Mouse (Mus musculus) left cerebral cortex, postnatal 36 days (tissue): ENCODE measurements around the gene Tarsl2. TPM values are rescaled to one million over a fixed set of nuclear protein-coding genes. Genes with fewer than 3 reads are reported as not detected.

Experiments used
- DNase-seq, 2 experiments: peaks; one replicate each; pipeline ENCODE4 v3.0.0; 2021 to 2022; ENCODE audit warnings: low spot score in 2 of 2, mixed read lengths in 1 of 2
- intact Hi-C: fragments of 180-260 bp; cut with DNase I; formaldehyde crosslinking; loops from one replicate; pipeline ENCODE4 v1.15.1; 2025
- total RNA-seq, 2 experiments: library from RNA; stranded (reverse); gene quantifications; 2 replicates each; pipeline ENCODE4 v1.2.3; 2021

The Tarsl2 gene
- total RNA-seq, result 10 to 100 TPM; 40.0 to 43.8 TPM

GRCm38 (mm10) chr7:65644643-65645351 is at the start of gene Tarsl2:
Gene Tarsl2, plus strand, starts transcription at chr7:65644898.
- DNase-seq, result peak; percentile 93 to 96
- intact Hi-C loops, result no loop called here

- no peak for DNase-seq
- intact Hi-C loops, result loop anchor here (5.0 kb wide), 1 partner anchor 79 kb away; the partner anchor contains the start of gene Tjp1
These were observed 38.6 kb upstream of the Tarsl2 start for GRCm38 (mm10) chr7:65606124-65606523.

GRCm38 (mm10) chr7:65607003-65607402 is 37.7 kb upstream of the Tarsl2 start:
- no peak for DNase-seq
- intact Hi-C loops, result loop anchor here (5.0 kb wide), 1 partner anchor 80 kb away; the partner anchor contains the start of gene Tjp1

GRCm38 (mm10) chr7:65610171-65610570 is 34.5 kb upstream of the Tarsl2 start:
- peak; percentile 77 to 80 for DNase-seq
- intact Hi-C loops, result no loop called here

- DNase-seq, result no peak
- intact Hi-C loops, result no loop called here
These were observed 34.0 kb upstream of the Tarsl2 start for GRCm38 (mm10) chr7:65610673-65611072.

- no peak for DNase-seq
- intact Hi-C loops, result no loop called here
These were observed 33.4 kb upstream of the Tarsl2 start for GRCm38 (mm10) chr7:65611298-65611697.

GRCm38 (mm10) chr7:65613723-65614122 is 31.0 kb upstream of the Tarsl2 start:
- intact Hi-C loops, result no loop called here
- no peak for DNase-seq

- intact Hi-C loops, result loop anchor here (5.0 kb wide), 1 partner anchor 301 kb away; no protein-coding TSS in a partner anchor
- DNase-seq, result no peak
These were observed 25.9 kb upstream of the Tarsl2 start for GRCm38 (mm10) chr7:65618751-65619150.

GRCm38 (mm10) chr7:65620746-65621145 is 24.0 kb upstream of the Tarsl2 start:
- intact Hi-C loops, result no loop called here

GRCm38 (mm10) chr7:65623330-65623729 is 21.4 kb upstream of the Tarsl2 start:
- no peak for DNase-seq
- intact Hi-C loops, result no loop called here

More at GRCm38 (mm10) chr7:65620746-65621145, 24.0 kb upstream of the Tarsl2 start:
- no peak for DNase-seq

GRCm38 (mm10) chr7:65625528-65625927 is 19.2 kb upstream of the Tarsl2 start:
- no peak for DNase-seq

GRCm38 (mm10) chr7:65629846-65630245 is 14.9 kb upstream of the Tarsl2 start:
- DNase-seq, result no peak
- intact Hi-C loops, result no loop called here

More at GRCm38 (mm10) chr7:65625528-65625927, 19.2 kb upstream of the Tarsl2 start:
- intact Hi-C loops, result no loop called here

- DNase-seq, result no peak
- intact Hi-C loops, result no loop called here
These were observed 14.0 kb upstream of the Tarsl2 start for GRCm38 (mm10) chr7:65630661-65631060.

- DNase-seq, result no peak
- intact Hi-C loops, result no loop called here
These were observed 8.9 kb upstream of the Tarsl2 start for GRCm38 (mm10) chr7:65635831-65636230.

- intact Hi-C loops, result no loop called here
- no peak for DNase-seq
These were observed 8.3 kb upstream of the Tarsl2 start for GRCm38 (mm10) chr7:65636356-65636880.

- peak in 1 of 2 experiments; percentile 25 for DNase-seq
- intact Hi-C loops, result no loop called here
These were observed 6.4 kb upstream of the Tarsl2 start for GRCm38 (mm10) chr7:65638170-65638770.

- DNase-seq, result peak; percentile 30 to 41
- intact Hi-C loops, result loop anchor here (2.0 kb wide), 1 partner anchor 323 kb away; no protein-coding TSS in a partner anchor
These were observed 4.8 kb upstream of the Tarsl2 start for GRCm38 (mm10) chr7:65639821-65640382.

- no peak for DNase-seq
- intact Hi-C loops, result loop anchor here (2.0 kb wide), 1 partner anchor 324 kb away; no protein-coding TSS in a partner anchor
These were observed 4.0 kb upstream of the Tarsl2 start for GRCm38 (mm10) chr7:65640672-65641071.

GRCm38 (mm10) chr7:65642371-65643304 is 2.1 kb upstream of the Tarsl2 start:
- no peak for DNase-seq
- intact Hi-C loops, result no loop called here
